Mouse (Mus musculus) adrenal gland, postnatal 10 days (tissue): ENCODE measurements around the gene Sh3glb2. TPM values are rescaled to one million over a fixed set of nuclear protein-coding genes. Genes with fewer than 3 reads are reported as not detected.

Experiments
- DNase-seq: peaks from one replicate; pipeline ENCODE4 v3.0.0; 2021; ENCODE audit warnings: mixed read lengths
- microRNA-seq: library from miRNA; unstranded; fragments of <30 nt; microRNA quantifications from one replicate; pipeline ENCODE4 v1.2.0, GENCODE M21; 2021
- total RNA-seq, 2 experiments: library from RNA; stranded (reverse); gene quantifications; 2 replicates each; pipeline ENCODE4 v1.2.3; 2021

Sh3glb2 gene
- total RNA-seq, 2 experiments from 2014 or later: 70.9 to 89.7 TPM

- DNase-seq: no peak
Measured at GRCm38 (mm10) chr2:30342061-30342460, 17.1 kb downstream of the Sh3glb2 start.

- DNase-seq: peak; percentile 84
Measured at GRCm38 (mm10) chr2:30337179-30337578, 22.0 kb downstream of the Sh3glb2 start.

- no peak for DNase-seq
Measured at GRCm38 (mm10) chr2:30336174-30336915, 22.8 kb downstream of the Sh3glb2 start.

DNA sequence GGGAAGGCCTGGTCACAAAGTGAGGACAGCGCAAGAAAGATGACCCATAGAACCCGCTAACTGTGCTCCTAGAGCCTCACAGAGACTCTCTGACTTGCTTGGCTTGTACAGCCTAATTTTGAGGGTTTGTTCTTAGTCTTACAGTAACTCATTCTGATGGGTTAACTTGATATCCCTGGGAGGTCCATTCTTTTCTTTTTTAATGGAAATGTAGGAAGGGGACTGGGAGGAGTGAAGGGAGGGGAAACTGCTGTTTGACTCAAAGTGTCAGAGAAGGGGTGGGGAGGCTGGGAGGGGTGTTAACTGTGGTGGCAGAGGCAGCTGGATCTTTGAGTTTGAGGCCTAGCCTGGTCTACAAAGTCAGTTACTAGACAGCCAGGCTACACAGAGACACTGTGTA lies 23.8 kb downstream of the Sh3glb2 start:
- DNase-seq: no peak

DNA sequence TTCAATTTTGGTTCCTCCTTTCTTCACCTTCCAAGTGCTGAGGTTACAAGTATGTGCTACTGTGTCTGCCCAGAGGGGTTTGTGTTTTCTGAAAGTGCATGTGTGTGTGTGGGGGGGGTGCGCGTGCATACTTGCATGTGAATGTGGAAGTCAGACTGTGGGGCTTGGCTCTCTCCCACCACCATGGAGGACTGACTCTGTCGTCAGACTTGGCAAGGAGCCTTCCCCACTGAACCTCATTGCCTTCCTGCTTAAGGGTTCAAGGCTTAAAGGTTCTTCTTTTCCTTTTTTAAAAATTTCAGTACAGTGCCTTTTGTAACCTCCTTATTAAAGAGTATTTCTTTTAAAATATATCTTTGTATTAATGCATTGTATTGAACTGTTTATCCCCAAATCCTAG lies 30.3 kb downstream of the Sh3glb2 start:
- peak; percentile 53 for DNase-seq

- DNase-seq: no peak
Measured at GRCm38 (mm10) chr2:30327276-30327675, 31.9 kb downstream of the Sh3glb2 start.

DNA sequence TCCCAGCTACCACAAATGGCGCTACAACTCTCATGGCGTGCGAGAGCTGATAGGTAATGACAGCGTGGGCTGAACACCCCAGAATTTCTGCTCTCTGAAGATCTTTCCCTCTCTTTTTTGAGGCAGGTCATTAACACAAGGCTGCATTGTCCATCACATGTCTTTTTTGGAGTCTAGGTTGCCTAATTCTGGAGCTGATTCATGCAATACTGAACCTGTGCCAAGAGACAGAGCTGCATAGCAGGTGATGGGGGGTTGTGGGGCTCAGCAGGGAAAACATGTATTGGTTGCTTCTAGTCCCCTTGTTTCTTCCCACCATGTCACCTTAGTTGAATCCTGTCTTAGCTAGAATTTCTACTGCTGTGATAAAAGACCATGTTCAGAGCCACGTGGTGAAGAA lies 33.8 kb downstream of the Sh3glb2 start:
- DNase-seq: no peak

GRCm38 (mm10) chr2:30323111-30323510 lies 36.0 kb downstream of the Sh3glb2 start:
- no peak for DNase-seq

GRCm38 (mm10) chr2:30319260-30319659 lies 39.9 kb downstream of the Sh3glb2 start:
- no peak for DNase-seq

GRCm38 (mm10) chr2:30316955-30317354 lies 42.2 kb downstream of the Sh3glb2 start:
- no peak for DNase-seq

DNA sequence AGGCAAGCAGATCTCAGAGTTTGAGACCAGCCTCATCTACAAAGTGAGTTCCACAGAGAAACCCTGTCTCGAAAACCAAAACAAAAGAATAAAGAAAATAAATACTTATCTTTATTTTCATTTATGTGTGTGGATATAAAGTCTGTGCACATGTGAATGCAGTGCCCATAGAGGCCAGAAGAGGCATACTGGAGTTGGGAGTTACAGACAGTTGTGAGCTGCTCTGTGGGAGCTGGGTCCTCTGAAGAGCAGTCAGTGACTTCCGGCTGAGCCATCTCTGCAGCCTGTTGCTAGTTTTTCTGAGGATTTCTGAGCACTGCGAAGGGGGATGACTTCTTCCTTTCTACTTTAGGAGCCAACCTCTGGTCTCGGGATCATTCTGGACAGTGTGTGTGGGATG lies 43.0 kb downstream of the Sh3glb2 start:
- no peak for DNase-seq

DNA sequence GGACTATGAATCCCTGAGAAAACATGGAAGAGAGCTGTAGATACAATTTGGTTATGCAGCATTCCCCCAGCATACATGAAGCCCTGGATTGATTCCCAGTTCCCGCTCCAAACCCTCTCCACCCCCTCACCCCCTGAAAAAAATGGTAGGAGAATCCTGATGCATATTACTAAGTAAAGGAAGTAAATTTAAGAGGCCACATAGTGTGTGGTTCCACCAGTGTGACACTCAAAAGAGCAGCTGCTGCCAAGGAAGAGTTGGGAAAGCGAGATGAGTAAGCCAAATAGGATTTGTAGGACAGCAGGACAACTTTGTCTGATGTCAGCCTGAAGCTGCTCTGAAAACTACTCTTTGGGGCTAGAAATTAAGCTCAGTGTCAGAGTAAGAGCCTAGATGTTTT lies 47.7 kb downstream of the Sh3glb2 start:
- DNase-seq: peak; percentile 29

DNA sequence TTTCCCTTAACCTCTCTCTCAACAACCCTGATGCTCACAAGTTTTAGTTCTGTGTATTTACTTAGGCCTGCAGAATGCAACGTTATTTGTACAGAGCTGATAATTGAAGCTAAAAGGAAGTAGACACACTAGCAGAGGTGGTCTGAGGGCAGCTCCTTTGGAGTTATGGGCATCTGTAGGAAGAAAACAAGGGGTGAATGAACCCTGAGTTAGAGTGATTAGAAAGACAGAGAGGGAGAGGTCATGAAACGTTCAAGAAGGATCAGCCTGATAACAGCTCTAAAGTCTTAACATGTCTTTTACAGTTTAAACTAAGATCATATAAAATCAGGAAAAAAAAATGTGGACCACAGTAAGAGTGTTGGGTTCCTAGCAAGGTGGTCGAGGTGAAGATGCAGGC lies 49.8 kb downstream of the Sh3glb2 start:
- DNase-seq: no peak

- no peak for DNase-seq
Measured at GRCm38 (mm10) chr2:30306087-30306486, 53.0 kb downstream of the Sh3glb2 start.

DNA sequence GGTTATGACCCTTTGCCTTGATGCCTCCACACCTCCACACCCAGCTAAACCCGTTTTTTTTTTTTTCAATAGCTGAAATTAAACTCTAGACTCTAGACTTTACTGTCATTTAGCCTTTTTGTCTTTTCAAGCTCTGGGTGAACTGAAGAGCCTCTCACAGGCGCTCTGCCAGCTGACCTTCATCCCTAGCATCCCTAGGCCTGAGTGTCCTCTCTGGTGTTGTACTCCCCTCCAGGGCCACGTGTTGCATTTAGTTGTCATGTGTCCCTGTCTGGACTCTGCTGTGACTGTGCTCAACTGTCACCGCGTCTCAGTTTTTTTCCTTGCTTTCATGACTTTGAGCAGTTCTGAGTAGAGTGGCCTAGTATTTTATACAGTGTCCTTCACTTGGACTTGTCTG lies 59.2 kb downstream of the Sh3glb2 start:
- DNase-seq: peak; percentile 43

- DNase-seq: peak; percentile 25
Measured at GRCm38 (mm10) chr2:30299525-30299924, 59.6 kb downstream of the Sh3glb2 start.

Small RNA genes within 50 kb of the gene (microRNA-seq; reads per million reads assigned to microRNA genes)
- gene Gm47292: not detected

Other genes with a start within 250 kb of the Sh3glb2 start
- 10 to 100 TPM; 29.9 to 45.4 TPM for gene Zer1, start 234.8 kb downstream of the Sh3glb2 start, total RNA-seq
- gene Tbc1d13, start 225.6 kb downstream of the Sh3glb2 start, total RNA-seq: 10 to 100 TPM; 47.2 to 64.0 TPM
- gene Endog, start 187.8 kb downstream of the Sh3glb2 start, total RNA-seq: 10 to 100 TPM; 55.6 to 58.2 TPM
- gene Spout1, start 180.9 kb downstream of the Sh3glb2 start, total RNA-seq: 10 to 100 TPM; 18.1 TPM
- 10 to 100 TPM; 27.4 to 27.9 TPM for gene Kyat1, start 153.5 kb downstream of the Sh3glb2 start, total RNA-seq
- gene Lrrc8a, start 121.6 kb downstream of the Sh3glb2 start, total RNA-seq: 10 to 100 TPM; 43.5 to 53.2 TPM
- gene Gm28035, start 118.8 kb downstream of the Sh3glb2 start, total RNA-seq: 1 to 10 TPM; 1.9 to 2.0 TPM
- 10 to 100 TPM; 23.7 to 24.1 TPM for gene Phyhd1, start 93.1 kb downstream of the Sh3glb2 start, total RNA-seq
- not detected for gene Gm28038, start 78.3 kb downstream of the Sh3glb2 start, total RNA-seq
- 10 to 100 TPM; 43.4 to 46.2 TPM for gene Dolk, start 73.0 kb downstream of the Sh3glb2 start, total RNA-seq
- 10 to 100 TPM; 37.9 to 45.3 TPM for gene Nup188, start 72.9 kb downstream of the Sh3glb2 start, total RNA-seq
- gene Miga2, start 4.9 kb upstream of the Sh3glb2 start, total RNA-seq: 100 to 1,000 TPM in 1 of 2 experiments, 10 to 100 TPM in 1; 97.5 to 111 TPM
- gene Dolpp1, start 32.9 kb upstream of the Sh3glb2 start, total RNA-seq: 10 to 100 TPM; 14.5 to 23.6 TPM
- gene Crat, start 56.5 kb upstream of the Sh3glb2 start, total RNA-seq: 100 to 1,000 TPM; 317 to 355 TPM
- gene Ptpa, start 56.7 kb upstream of the Sh3glb2 start, total RNA-seq: 100 to 1,000 TPM; 152 to 170 TPM
- gene Ier5l, start 114.9 kb upstream of the Sh3glb2 start, total RNA-seq: 1 to 10 TPM; 5.9 to 8.4 TPM
- gene Cstad, start 235.7 kb upstream of the Sh3glb2 start, total RNA-seq: 1 to 10 TPM; 1.7 to 3.7 TPM